Mouse (Mus musculus): ENCODE measurements around the gene Herc6. TPM values are rescaled to one million over a fixed set of nuclear protein-coding genes. Genes with fewer than 3 reads are reported as not detected.
"Not testable (repeated sequence)": the region's sequence is repeated elsewhere in the genome, so short reads cannot be mapped to it uniquely, and the experiment has no call there.

Gene Herc6
- total RNA-seq (2021): 1 to 10 TPM; 2.9 to 3.2 TPM
- long read RNA-seq, partial matches to known transcripts: 0 of 1 reads
- long read RNA-seq, other reads (novel, unspliced or antisense): 1 of 1 reads

DNA sequence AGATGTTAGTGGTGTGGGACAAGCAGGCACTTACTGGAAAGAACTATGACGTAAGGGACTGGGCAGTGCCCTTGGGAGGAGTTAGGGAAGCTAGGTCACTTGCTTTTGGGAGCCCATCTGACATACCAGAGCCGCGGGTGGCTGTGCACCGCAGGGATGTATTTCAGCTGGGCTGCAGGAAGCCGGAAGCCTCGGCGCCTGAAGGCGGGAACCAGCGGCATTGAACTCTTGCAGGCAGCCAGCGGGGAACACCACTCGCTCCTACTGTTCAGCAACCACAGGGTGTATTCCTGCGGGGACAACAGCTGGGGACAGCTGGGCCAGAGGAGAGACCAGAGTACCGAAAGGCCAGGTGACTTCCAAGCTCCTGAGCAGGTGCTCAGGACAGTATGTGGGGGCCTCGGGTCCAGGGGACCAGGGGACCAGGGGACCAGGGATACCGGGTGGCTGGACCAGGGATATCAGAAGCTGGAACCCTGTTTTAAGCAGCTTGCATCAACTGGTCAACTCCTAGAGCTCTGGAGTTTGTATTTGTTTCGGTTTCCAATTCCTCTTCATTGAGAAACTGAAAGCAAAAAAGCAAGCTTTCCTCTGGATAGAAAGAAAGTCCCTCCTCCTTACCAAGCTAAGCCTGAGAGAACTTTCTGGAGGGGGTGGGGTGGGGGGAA is at the start of gene Herc6:
TSS of gene Herc6 (plus strand) at position 120 of the 668 bp plus-strand sequence.
- DNase-seq (ENCODE audit: low spot score in 2 of 2): peak; percentile 36 to 50

DNA sequence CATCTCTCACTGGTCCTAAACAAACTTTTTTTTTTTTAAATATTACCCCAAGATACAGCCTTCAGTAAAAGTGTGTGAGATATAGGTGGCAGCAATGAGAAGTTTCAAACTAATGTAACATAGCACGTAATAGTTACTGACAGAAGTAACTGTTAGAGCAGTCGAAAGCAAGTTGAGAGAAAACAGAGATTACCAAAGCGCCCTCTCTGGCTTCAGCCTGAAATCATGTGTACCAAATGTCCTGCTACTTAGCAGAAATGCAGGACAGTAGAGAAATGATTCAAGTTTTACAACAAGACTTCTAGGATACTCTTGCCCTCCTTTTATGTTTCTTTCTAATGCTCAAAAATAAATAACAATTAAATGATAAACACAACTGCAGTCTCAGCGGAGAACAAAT is 49.8 kb upstream of the Herc6 start:
- DNase-seq (ENCODE audit: low spot score in 2 of 2): no peak

DNA sequence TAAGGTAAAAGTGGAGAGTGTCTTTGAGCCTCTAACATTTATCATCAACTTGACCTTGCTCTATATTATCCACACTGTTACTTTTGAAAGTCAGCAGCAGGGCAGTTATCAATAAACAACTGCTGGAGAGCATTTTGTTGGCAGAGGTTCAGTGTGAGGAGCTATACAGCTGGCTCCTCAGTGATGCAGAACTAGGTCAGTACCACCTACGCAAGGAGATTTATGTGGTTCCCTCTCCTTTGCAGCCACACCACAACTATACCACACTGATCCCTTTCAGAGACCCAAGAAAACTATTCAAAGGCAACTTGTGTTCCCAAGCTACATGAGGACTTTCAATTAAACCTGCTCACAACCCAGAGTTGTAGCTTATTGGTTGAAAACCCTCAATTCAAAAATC is 49.4 kb upstream of the Herc6 start:
- no peak for DNase-seq (ENCODE audit: low spot score in 2 of 2)

DNA sequence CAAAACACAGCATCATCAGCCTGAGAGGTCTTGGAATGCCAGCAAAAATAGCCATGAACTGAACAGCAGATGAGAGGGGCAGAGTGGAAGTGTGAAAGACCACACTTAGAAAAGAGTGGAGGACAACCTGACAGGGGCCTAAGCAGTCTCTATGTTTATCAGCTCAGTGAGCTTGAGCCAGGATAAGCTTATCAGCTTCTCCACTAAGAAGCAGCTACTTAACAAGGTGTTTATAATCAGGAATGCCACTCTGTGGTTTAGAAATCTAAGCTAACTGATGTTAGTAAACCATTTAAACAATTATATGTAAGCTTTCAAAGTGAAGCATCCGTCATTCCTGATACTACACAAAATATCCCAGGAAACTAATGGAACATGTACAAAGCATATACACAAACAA is 48.8 kb upstream of the Herc6 start:
- DNase-seq (ENCODE audit: low spot score in 2 of 2): no peak

DNA sequence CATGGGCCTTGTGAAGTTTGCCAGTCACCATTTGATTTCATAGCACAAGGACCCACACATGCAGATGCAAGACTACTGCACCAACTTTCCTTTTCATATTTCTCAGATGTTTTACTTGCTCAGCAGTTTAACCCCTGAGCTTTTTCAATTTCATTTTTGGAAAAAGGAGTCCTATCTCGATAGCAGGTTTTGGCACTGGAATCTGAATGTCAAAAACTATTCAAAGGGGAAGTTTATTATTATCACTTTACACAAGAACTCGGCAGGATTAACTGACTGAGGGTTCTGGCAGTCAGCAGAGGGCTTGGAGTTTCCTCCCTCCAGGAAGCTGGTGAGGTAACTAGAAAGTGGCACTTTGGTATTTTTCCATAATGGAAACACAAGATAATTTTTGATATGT is 47.4 kb upstream of the Herc6 start:
- DNase-seq (ENCODE audit: low spot score in 2 of 2): no peak

DNA sequence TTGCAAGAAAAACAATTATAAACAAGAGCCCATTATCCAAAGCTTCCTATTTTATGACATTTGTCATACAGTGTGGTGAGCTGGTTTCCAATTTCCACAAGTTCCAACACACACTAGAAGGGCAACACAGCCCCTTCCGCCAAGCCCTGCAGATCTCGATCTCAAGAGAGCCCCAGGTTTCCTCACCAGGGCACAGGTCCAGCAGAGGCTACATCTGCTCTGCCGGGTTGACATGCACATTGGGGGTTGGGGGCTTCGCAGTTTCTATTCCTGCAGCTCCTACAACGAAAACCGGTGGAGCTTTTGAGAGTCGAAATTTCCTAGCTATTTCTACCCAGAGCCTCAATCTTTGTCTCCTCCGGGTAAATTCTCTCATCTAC is 46.6 kb upstream of the Herc6 start:
- peak; percentile 41 to 46 for DNase-seq (ENCODE audit: low spot score in 2 of 2)

DNA sequence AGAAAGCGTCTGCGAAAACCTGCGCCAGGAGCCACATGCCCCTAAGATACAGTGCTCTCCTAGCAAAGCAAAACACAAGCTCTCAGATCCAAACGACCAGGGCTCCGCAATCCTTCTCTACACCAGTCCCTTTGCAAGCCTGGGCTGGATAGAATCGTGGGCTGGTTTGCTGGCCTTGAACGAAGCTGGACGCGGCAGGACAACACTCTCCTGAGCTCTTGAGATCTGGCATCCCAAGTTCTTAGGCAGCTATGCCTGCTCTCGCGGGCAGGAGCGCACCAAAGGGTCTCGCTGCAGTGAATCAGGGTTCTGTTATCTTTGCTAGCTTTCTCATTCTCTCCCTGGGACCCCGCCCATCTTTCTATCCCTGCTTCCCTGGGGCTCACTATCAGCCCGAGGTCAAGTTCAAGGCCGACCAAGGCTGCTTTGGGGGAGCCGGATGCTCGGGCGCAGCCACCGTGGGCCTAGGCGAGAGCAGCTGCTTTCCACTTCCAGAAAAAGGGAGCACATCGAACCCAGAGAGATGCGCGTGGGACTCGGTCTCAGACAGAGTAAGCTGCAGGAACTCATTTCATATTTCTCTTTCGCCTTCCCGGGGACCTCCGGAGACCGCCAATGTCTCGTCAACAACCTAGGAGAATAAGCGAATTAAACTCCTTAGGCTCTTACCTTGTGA is 46.1 kb upstream of the Herc6 start:
- peak; percentile 47 to 55 for DNase-seq (ENCODE audit: low spot score in 2 of 2)

DNA sequence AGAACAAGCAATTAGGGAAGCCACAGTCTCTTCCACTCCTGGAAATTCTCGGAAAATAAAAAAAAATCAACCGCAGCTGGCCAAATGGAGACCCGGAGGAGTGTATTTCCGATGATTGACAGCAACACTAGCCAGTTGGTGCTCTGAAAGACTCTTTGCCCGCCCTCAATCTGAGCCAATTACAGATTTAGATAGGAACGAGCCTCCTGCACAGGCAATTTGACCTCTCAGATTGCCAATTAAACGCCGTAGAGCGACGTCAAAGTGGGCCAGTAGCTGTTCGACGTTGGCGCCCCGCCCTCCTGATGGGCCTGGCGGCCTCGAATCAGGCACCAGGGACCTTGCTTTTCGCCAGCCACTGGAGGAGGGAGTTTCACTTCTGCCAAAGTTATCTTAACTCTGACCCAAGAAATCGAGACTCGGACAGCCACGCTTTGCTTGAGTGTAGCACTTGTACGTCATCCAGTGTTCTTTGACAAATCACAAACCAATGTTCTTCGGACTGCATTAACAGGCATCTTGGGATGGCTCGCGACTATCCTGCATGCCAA is 45.3 kb upstream of the Herc6 start, which contains the start of gene Ppm1k:
TSS of gene Ppm1k (minus strand) at position 83 of the 551 bp plus-strand sequence.
- peak; percentile 98 to 99 for DNase-seq (ENCODE audit: low spot score in 2 of 2)

DNA sequence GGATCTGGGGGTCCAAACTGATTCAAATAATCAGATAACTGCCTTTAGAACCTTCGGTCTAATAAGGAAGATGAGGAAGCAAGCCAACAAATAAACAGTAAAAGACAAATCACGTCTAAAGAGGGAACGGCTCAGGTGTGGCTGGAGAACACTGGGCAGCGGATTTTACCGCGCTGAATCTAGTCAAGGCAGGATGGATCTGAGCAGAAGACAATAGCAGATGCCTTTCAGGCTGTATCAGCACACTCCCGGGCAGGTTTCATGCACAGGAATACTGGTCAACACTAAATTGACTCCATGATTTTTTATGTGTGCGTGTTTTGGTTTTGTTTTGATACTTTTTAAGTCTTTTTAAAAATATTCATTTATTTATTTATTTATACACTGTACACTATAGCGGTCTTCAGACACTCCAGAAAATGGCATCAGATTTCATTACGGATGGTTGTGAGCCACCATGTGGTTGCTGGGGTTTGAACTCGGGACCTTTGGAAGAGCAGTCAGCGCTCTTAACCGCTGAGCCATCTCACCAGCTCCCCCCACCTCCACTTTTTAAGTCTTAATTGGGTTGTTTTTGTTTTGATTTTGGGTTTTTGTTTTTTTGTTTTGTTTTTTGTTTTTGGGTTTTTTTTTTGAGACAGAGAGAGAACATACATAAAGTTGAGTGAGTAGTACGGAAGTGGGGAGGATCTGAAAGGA is 44.7 kb upstream of the Herc6 start:
- no peak for DNase-seq (ENCODE audit: low spot score in 2 of 2)

DNA sequence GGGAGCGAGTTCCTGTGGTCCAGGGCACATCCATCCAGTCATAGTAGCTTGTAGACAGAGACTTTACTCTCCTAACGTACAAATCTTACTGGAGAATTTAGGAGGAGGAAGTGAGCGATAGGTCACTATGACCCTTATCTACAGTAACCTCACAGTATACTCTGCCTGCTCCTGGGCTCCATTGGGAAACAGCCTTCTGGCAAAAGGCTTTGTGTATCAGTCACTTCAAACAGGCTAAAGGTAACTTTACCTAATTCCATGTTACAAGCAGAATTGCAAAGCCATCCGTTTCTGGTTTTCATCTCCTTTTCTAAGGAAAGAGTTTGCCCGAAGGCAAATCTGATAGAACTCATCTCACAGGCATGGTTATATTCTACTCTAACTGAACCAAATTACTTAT is 42.9 kb upstream of the Herc6 start:
- no peak for DNase-seq (ENCODE audit: low spot score in 2 of 2)

DNA sequence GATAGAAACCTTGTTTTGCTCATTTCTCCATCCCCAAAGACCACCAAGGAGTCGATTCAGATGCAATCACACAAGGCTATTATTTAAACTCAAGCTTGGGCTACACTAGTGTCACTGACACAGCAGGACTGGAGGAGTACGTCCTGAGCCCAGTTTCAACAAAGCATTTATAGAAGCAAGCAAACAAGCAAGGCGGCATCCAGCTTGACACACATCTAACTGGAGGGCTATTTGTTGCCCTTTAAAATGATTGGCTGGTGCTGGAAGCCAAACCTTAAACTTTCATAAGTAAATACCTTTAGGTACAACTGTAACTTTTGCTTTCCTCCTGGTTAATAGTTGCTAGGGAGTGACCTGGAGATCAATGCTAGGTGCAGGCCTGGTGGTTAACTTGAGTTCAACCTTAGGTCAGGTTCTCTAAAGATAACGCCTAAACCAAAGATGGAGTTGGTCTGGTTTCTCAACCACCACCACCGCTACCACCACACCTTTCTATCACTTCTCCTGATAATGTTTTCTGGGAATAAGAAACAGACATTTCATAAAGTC is 39.8 kb upstream of the Herc6 start:
- DNase-seq (ENCODE audit: low spot score in 2 of 2): no peak

DNA sequence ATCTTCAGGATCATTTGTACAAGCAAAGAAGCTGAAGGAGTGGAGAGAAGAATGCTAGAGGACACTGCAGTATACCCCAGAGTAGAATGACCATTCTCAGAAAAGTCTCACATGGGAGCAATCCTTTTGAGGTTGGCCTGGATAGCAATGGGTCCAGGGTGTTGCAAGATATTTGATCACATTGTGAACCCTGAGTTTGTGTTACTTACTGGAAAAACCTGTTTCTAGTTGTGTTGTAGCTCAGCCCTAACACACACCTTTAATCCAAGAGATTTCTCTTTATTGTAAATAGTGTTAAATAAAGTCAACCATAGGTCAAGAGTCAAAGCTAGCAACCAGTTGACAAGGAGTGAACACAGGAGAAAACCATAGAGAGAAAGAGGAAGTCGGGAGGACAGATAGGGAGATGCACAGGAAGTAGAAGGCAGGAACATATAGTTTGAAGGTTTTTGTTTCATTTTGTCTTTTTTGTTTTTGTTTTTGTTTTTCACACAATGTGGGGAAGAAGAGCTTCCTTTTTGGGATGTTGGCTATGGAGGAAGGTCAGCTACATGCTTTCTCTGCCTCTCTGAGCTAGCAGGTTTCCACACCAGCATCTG is 39.0 kb upstream of the Herc6 start:
- DNase-seq (ENCODE audit: low spot score in 2 of 2): no peak

DNA sequence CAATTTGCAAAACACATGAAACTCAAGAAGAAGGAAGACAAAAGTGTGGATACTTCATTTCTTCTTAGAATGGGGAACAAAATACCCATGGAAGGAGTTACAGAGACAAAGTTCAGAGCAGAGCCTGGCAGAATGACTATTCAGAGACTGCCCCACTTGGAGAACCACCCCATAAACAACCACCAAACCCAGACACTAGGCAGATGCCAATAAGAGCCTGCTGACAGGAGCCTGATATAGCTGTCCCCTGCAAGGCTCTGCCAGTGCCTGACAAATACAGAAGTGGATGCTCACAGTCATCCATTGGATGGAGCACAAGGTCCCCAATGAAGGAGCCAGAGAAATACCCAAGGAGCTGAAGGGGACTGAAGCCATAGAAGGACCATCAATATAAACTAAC is 37.2 kb upstream of the Herc6 start:
- not testable (repeated sequence) for DNase-seq (ENCODE audit: low spot score in 2 of 2)

DNA sequence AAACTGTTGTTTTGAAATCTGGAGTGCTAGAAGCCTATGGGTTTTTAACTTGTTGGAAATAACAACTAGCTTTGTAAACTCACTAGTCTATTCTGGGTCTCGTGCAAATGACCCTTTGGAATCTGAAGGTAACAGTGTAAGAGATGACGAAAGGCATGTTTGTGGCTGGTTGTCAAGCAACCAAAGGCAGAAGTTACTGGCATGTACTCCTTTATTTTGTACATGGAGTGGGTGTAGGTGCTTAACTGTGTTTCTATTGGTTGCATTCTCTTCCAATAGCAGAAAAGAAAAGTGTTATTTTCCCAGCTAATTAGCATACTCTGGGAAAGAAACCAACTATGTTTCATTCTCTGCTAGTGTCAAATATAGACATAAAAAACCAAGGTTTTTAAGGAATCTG is 35.9 kb upstream of the Herc6 start:
- DNase-seq (ENCODE audit: low spot score in 2 of 2): no peak

DNA sequence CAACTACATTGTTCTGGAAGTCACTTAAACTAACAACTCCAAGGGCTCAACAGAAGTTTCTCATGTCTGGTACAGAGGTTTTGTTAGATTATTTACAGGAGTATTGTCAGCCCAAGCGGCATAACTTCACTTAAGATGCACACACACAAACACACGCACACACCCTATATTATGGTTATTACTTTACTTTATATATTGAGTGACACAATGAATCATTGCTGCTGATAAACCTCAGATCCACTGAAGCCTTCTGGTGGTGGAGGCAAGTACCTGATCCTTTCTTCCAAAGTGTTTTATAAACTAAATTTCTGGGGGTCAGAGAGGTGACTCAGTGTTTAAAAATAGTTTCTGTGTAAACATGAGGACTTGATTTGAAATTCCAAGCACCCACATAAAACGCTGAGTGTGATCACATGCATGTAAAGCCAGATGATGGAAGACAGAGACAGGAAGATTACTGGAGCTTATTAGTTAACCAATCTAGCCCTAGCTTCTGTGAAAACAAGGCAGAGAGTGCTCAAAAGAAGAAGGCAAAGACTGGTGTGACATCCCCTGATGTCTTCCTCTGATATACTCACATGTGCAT is 29.5 kb upstream of the Herc6 start:
- no peak for DNase-seq (ENCODE audit: low spot score in 2 of 2)

DNA sequence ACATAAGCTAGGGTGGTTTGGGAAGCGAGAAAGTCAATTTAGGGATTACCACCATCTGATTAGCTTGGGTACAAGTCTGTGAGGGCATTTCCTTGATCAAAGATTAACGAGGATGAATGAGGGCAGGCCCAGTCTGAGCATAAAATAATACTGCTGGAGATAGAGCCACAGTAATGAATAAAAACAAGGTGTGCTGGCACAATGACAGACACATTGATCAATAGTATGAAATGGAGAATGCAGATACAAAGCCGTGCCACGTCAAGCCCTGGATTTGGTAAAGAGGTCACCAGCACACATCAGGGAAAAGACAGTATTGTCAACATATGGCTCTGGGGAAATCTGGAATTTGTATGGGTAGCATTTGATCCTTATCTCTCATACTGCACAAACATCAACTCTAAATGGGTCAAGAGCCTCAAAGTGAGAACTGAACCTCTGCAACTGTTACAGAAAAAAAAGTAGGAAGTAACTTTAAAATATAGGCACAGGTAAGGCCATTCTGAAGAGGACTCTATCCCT is 22.9 kb upstream of the Herc6 start:
- DNase-seq (ENCODE audit: low spot score in 2 of 2): no peak

DNA sequence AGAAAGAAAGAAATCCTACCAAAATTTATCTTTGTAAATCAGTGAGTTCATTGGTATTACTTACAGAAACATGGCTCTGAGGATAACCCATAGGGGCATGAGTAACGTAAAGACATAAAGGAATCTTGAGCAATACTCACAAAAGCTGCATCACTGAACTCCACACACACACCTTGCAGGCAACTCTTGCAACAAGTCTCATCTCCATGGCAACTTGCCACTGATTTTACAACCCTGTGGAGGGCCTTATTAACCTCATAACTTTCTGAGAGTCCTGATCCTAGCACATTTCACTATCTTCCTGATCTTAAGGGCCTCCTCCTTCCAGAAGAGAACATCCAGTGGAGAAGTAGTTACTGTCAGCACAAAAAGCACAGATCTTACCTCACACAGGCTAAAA is 17.3 kb upstream of the Herc6 start:
- no peak for DNase-seq (ENCODE audit: low spot score in 2 of 2)

DNA sequence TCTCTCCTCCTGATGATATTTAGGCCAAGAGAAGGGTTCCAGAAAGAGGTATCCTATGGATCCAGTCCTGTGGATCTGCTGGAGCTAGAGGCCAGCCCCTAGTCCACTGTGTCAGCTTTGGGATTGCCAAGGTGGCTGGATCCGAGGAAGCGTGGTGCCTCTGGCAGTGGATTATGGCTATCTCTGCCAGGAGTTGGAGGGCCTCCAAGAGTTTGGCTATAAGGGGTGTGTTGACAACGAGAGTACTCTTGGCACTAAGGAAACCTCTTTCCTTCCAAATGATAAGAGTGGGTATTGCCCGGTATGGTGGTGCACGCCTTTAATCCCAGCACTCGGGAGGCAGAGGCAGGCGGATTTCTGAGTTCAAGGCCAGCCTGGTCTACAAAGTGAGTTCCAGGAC is 15.3 kb upstream of the Herc6 start:
- no peak for DNase-seq (ENCODE audit: low spot score in 2 of 2)

DNA sequence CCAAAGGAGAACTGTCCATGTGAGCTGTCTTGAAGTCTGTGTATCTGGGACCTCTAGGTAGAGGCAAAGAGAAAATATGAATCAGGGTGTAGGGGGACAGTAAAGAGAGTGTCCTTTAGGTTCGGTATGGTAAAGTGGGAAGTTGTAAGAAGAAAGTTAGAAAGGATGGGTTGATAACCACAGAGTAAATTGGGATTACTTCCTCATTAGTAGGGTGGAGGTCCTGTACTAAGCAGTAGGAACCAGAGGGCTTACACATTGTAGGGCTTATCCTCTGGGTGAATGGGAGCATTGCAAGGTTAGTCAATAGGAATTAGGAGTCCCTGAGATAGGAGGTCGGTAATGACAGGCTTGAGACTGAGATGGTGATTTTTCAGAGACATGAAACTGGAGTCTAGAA is 13.2 kb upstream of the Herc6 start:
- no peak for DNase-seq (ENCODE audit: low spot score in 2 of 2)

DNA sequence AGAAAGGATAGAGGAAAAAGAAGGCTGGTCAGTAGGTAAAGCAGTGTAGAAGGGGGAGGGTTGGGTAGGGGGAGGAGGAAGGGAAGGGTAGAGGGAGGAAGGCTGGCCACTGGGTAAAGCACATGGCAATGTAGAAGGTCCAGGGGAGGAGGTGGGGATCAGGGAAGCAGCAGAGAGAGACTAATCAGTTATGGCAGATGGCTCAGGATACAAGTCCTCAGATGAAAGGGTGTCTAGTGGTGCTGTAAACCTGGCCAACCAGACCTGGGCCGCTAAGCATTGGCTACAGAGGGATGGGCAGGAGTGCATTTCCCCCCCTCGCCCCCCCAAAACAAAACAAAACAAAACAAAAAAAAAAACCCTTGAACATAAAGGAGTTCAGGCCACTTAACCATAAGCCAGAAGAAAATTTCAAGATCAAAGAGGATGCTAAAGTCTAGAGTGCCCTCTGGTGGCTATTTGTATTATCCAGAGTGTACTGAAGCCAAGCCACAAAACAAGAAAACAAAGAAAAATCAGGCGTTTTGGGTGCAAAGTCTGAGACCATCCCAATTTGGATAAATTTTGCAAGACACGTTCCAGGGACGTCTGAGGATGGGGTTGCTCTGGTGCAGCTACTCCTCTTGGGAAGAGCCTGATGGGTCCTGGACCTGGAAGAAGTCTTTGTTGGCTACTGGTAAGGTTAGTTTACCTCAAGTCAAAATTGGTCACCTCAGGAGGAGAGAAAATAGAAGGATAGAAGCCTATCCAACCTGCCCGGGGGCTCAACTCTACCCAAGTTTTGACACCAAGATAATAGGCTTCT is 10.4 kb upstream of the Herc6 start:
- DNase-seq (ENCODE audit: low spot score in 2 of 2): peak; percentile 34 to 51

Measured in layer of hippocampus, postnatal 10 days (tissue).